Comparison of ENCODE assay signal across 9 mouse cellular contexts in genomic region chr13:48653788-48654770, GRCm38 (mm10). TPM values are rescaled to one million over a fixed set of nuclear protein-coding genes. Genes with fewer than 3 reads are reported as not detected.
DNase-seq lines count a peak whose midpoint lies in the region; TF ChIP-seq lines count a peak whose summit lies in the region.
"Had no signal": no experiment of that assay in that cellular context is flagged by ENCODE, and none has a peak within 500 bp of the region (broad histone marks: within the 10 kb centered on the region; RNA-seq: fewer than 3 reads in every experiment).

No protein-coding gene starts in this region.

- no peaks in the 10 kb centered on the region for H3K36me3 ChIP-seq in embryonic facial prominence, embryonic 10.5 days (replicated peaks)
- H3K36me3 ChIP-seq in hindbrain, embryonic 10.5 days, result no peaks in the 10 kb centered on the region

- H3K4me3 ChIP-seq in embryonic facial prominence, embryonic 10.5 days, result no peak overlapping the region
- no peak overlapping the region for H3K4me3 ChIP-seq in hindbrain, embryonic 10.5 days
- H3K4me3 ChIP-seq in layer of hippocampus, adult 2 months, result no peak overlapping the region

- DNase-seq in gastrocnemius, adult 18-20 months (ENCODE audit: low spot score), result peak; percentile 65
- no peak for DNase-seq in gastrocnemius, postnatal 25 days
- peak; percentile 70 for DNase-seq in adrenal gland, postnatal 25 days
- peak; percentile 82 for DNase-seq in embryonic facial prominence, embryonic 10.5 days (ENCODE audit: low spot score)
- peak; percentile 68 for DNase-seq in hindbrain, embryonic 10.5 days (ENCODE audit: low spot score)
- DNase-seq in layer of hippocampus, adult 2 months (ENCODE audit: low spot score in 2 of 2), result peak; percentile 65 to 80
- peak; percentile 81 for DNase-seq in lung, postnatal 36 days
- DNase-seq in right cerebral cortex, postnatal 10 days (ENCODE audit: low spot score in 2 of 2), result peak; percentile 68 to 81

- peak; percentile 91 for TF ChIP-seq CTCF in layer of hippocampus, adult 2 months (conservative IDR thresholded peaks at IDR 0.05)

- H3K27me3 ChIP-seq in embryonic facial prominence, embryonic 10.5 days (replicated peaks; ENCODE audit: low read depth, poor library complexity, severe bottlenecking), result peaks cover 73% of the 10 kb centered on the region
- peaks cover 69% of the 10 kb centered on the region for H3K27me3 ChIP-seq in hindbrain, embryonic 10.5 days (ENCODE audit: insufficient read depth, poor library complexity, severe bottlenecking)

- H3K9me3 ChIP-seq in embryonic facial prominence, embryonic 10.5 days, result no peaks in the 10 kb centered on the region
- no peaks in the 10 kb centered on the region for H3K9me3 ChIP-seq in hindbrain, embryonic 10.5 days

- 9% methylated on average over 14 of the region's 14 CpGs for WGBS in embryonic facial prominence, embryonic 10.5 days
- 11% methylated on average over 14 of the region's 14 CpGs for WGBS in hindbrain, embryonic 10.5 days

- no peak overlapping the region for H3K27ac ChIP-seq in embryonic facial prominence, embryonic 10.5 days (replicated peaks)
- H3K27ac ChIP-seq in hindbrain, embryonic 10.5 days, result no peak overlapping the region
- H3K27ac ChIP-seq in layer of hippocampus, adult 2 months, result no peak overlapping the region

- H3K4me1 ChIP-seq in embryonic facial prominence, embryonic 10.5 days, result peaks cover 33% of the 10 kb centered on the region
- H3K4me1 ChIP-seq in hindbrain, embryonic 10.5 days (replicated peaks), result peaks cover 8% of the 10 kb centered on the region; the same call in 1 of the 2 replicates

RNA-seq across cellular contexts. Expression of gene Barx1, which starts 8.7 kb away (rescaled TPM):
- total RNA-seq in gastrocnemius, adult 18-20 months (2021), result not detected
- not detected for total RNA-seq in gastrocnemius, postnatal 25 days (2021)
- not detected in 2 replicates for total RNA-seq in adrenal gland, postnatal 25 days (2021)
- 43.5 and 57.9 TPM in 2 replicates for polyA plus RNA-seq in embryonic facial prominence, embryonic 10.5 days (2016; fragmentation: Nextera tagmentation; extraction: Ambion mirVana)
- 2.9 TPM in 2 replicates for polyA plus RNA-seq in hindbrain, embryonic 10.5 days (2016; fragmentation: Nextera tagmentation; extraction: Ambion mirVana)
- total RNA-seq in layer of hippocampus, adult 2 months (2021), result not detected
- total RNA-seq: layer of hippocampus, adult 8-10 months had no signal

RNA-seq across cellular contexts. Expression of gene Ptpdc1, which starts 28.6 kb away (rescaled TPM):
- total RNA-seq in gastrocnemius, adult 18-20 months (2021), result 1 to 10 TPM; 3.7 to 3.8 TPM
- 1 to 10 TPM; 4.1 to 4.4 TPM for total RNA-seq in gastrocnemius, postnatal 25 days (2021)
- 5.5 and 11.3 TPM in 2 replicates for total RNA-seq in adrenal gland, postnatal 25 days (2021)
- polyA plus RNA-seq in embryonic facial prominence, embryonic 10.5 days (2016; fragmentation: Nextera tagmentation; extraction: Ambion mirVana), result 7.7 and 10.5 TPM in 2 replicates
- polyA plus RNA-seq in hindbrain, embryonic 10.5 days (2016; fragmentation: Nextera tagmentation; extraction: Ambion mirVana), result 7.6 and 9.6 TPM in 2 replicates
- 10 to 100 TPM; 37.0 to 44.7 TPM for total RNA-seq in layer of hippocampus, adult 2 months (2021)
